Comparison of ENCODE assay signal across 22 mouse cellular contexts in the genomic region with DNA sequence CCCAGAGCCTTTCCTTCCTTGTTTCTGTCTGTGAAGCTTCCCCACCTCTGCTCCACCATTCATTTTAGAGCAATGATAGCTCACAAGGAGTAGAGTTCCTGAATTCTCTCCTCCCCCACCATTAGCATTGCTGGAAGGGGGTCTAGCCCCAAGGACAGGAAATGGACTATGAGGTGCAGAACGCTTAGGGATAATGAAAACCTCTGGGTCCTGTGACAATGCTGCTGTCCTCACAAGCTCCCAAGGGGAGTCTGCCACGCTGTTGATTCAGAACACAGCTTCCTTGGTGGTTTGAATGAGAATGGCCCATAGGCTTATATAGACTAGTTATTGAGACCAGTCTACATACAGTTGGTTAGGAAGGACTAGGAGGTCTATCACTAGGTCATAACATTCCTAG.
"Had no signal": no experiment of that assay in that cellular context is flagged by ENCODE, and none has a peak within 500 bp of the region (broad histone marks: within the 10 kb centered on the region; RNA-seq: fewer than 3 reads in every experiment).

No protein-coding gene starts in this region.

- H3K27ac ChIP-seq: layer of hippocampus, adult 2 months; limb, embryonic 12.5 days; limb, embryonic 15.5 days; liver, embryonic 14.5 days; midbrain, embryonic 10.5 days; midbrain, embryonic 13.5 days; neural tube, embryonic 13.5 days; stomach, embryonic 15.5 days had no signal

- H3K4me3 ChIP-seq: layer of hippocampus, adult 2 months; limb, embryonic 12.5 days; limb, embryonic 15.5 days; megakaryocyte, embryonic 14.5 days; midbrain, embryonic 10.5 days; midbrain, embryonic 13.5 days; myocyte; neural tube, embryonic 13.5 days; stomach, embryonic 15.5 days had no signal

- H3K9me3 ChIP-seq: limb, embryonic 12.5 days; limb, embryonic 15.5 days; megakaryocyte, embryonic 14.5 days; midbrain, embryonic 10.5 days; midbrain, embryonic 13.5 days; neural tube, embryonic 13.5 days; stomach, embryonic 15.5 days had no signal

- H3K27me3 ChIP-seq: limb, embryonic 12.5 days; limb, embryonic 15.5 days; megakaryocyte, embryonic 14.5 days; midbrain, embryonic 13.5 days; neural tube, embryonic 13.5 days; stomach, embryonic 15.5 days had no signal

- H3K4me2 ChIP-seq: limb, embryonic 12.5 days; limb, embryonic 15.5 days; liver, embryonic 11.5 days; lung, embryonic 14.5 days; midbrain, embryonic 13.5 days; neural tube, embryonic 13.5 days; stomach, embryonic 15.5 days had no signal

- ATAC-seq: midbrain, embryonic 13.5 days; midbrain, embryonic 16.5 days had no signal

- DNase-seq: kidney, adult 18-20 months; kidney, adult 9 months; kidney, postnatal 14 days; kidney, postnatal 4 days; layer of hippocampus, adult 9-11 months; left cerebral cortex, postnatal 4 days; lung, embryonic 14.5 days; retina, postnatal 1 day; thymus, postnatal 25 days had no signal

- H3K36me3 ChIP-seq: limb, embryonic 12.5 days; limb, embryonic 15.5 days; midbrain, embryonic 10.5 days; neural tube, embryonic 13.5 days; stomach, embryonic 15.5 days had no signal

- H3K9ac ChIP-seq: limb, embryonic 12.5 days; limb, embryonic 15.5 days; liver, embryonic 14.5 days; liver, postnatal 0 days; lung, embryonic 14.5 days; midbrain, embryonic 13.5 days; neural tube, embryonic 13.5 days; stomach, embryonic 15.5 days had no signal

- H3K4me1 ChIP-seq: limb, embryonic 12.5 days; limb, embryonic 15.5 days; midbrain, embryonic 10.5 days; midbrain, embryonic 13.5 days; neural tube, embryonic 13.5 days; stomach, embryonic 15.5 days had no signal
